Comparison of ENCODE assay signal across 9 mouse cellular contexts in genomic region chr9:57861951-57862471, GRCm38 (mm10). TPM values are rescaled to one million over a fixed set of nuclear protein-coding genes. Genes with fewer than 3 reads are reported as not detected.
DNase-seq lines count a peak whose midpoint lies in the region; ATAC-seq and TF ChIP-seq lines count a peak whose summit lies in the region.
"Had no signal": no experiment of that assay in that cellular context is flagged by ENCODE, and none has a peak within 500 bp of the region (broad histone marks: within the 10 kb centered on the region; RNA-seq: fewer than 3 reads in every experiment).

No protein-coding gene starts in this region.

- peak; percentile 47; the same call in 1 of the 2 replicates for TF ChIP-seq CTCF in testis, adult 2 months (IDR thresholded peaks at IDR 0.05; ENCODE audit: control insufficient read depth, insufficient read depth, insufficient replicate concordance, low read depth, low read length)

- no peaks in the 10 kb centered on the region for H3K4me1 ChIP-seq in testis, adult 2 months (ENCODE audit: control insufficient read depth, insufficient read depth, low read length)
- H3K4me1 ChIP-seq in forebrain, embryonic 13.5 days: peaks cover 17% of the 10 kb centered on the region
- 0 out of 2 replicates have a peak, but pooled peaks cover 2% of the 10 kb centered on the region for H3K4me1 ChIP-seq in limb, embryonic 15.5 days
- H3K4me1 ChIP-seq in neural tube, embryonic 13.5 days (replicated peaks): peaks cover 8% of the 10 kb centered on the region; the same call in 1 of the 2 replicates

- WGBS in forebrain, embryonic 13.5 days: 11% methylated on average over 9 of the region's 9 CpGs
- WGBS in limb, embryonic 15.5 days: 25% methylated on average over 9 of the region's 9 CpGs
- WGBS in neural tube, embryonic 13.5 days: 31% methylated on average over 9 of the region's 9 CpGs

- no peak overlapping the region for H3K9ac ChIP-seq in forebrain, embryonic 13.5 days
- H3K9ac ChIP-seq in limb, embryonic 15.5 days: no peak overlapping the region
- H3K9ac ChIP-seq in neural tube, embryonic 13.5 days: 0 out of 2 replicates have a peak overlapping the region, but pooled peaks have one; percentile 22

- H3K4me2 ChIP-seq in forebrain, embryonic 13.5 days: peak overlapping the region; percentile 37
- 0 out of 2 replicates have a peak overlapping the region, but pooled peaks have one; percentile 10 for H3K4me2 ChIP-seq in limb, embryonic 15.5 days
- H3K4me2 ChIP-seq in neural tube, embryonic 13.5 days: 0 out of 2 replicates have a peak overlapping the region, but pooled peaks have one; percentile 22

- TF ChIP-seq POLR2A in testis, adult 2 months (IDR thresholded peaks at IDR 0.05; ENCODE audit: control insufficient read depth, low read depth, low read length): no peak

- DNase-seq in testis, postnatal 14 days (ENCODE audit: low spot score): no peak
- peak; percentile 79 for DNase-seq in brain, embryonic 18.5 days (ENCODE audit: low read depth, low spot score)
- peak; percentile 58 for DNase-seq in kidney, adult 9 months
- peak; percentile 77 for DNase-seq in thymus, postnatal 0 days (ENCODE audit: low spot score)

- no peak overlapping the region for H3K27ac ChIP-seq in testis, adult 2 months (ENCODE audit: control insufficient read depth, insufficient read depth, low read depth, low read length)
- H3K27ac ChIP-seq in forebrain, embryonic 13.5 days: peak overlapping the region; percentile 79
- no peak overlapping the region for H3K27ac ChIP-seq in limb, embryonic 15.5 days
- 0 out of 2 replicates have a peak overlapping the region, but pooled peaks have one; percentile 23 for H3K27ac ChIP-seq in neural tube, embryonic 13.5 days (replicated peaks)

- no peaks in the 10 kb centered on the region for H3K36me3 ChIP-seq in testis, adult 2 months (ENCODE audit: control insufficient read depth, insufficient read depth, low read length)
- no peaks in the 10 kb centered on the region for H3K36me3 ChIP-seq in forebrain, embryonic 13.5 days (ENCODE audit: poor library complexity, severe bottlenecking)
- no peaks in the 10 kb centered on the region for H3K36me3 ChIP-seq in limb, embryonic 15.5 days
- no peaks in the 10 kb centered on the region for H3K36me3 ChIP-seq in neural tube, embryonic 13.5 days

- peak; percentile 97 for ATAC-seq in forebrain, embryonic 13.5 days
- ATAC-seq in limb, embryonic 15.5 days (ENCODE audit: insufficient number of reproducible peaks, low FRiP score, low TSS enrichment, low read depth): no peak
- ATAC-seq in neural tube, embryonic 13.5 days (ENCODE audit: low read depth): peak; percentile 72

- no peak overlapping the region for H3K4me3 ChIP-seq in testis, adult 2 months (ENCODE audit: control insufficient read depth, low read depth, low read length)
- H3K4me3 ChIP-seq in forebrain, embryonic 13.5 days: no peak overlapping the region
- H3K4me3 ChIP-seq in limb, embryonic 15.5 days: no peak overlapping the region
- H3K4me3 ChIP-seq in neural tube, embryonic 13.5 days: no peak overlapping the region
- H3K4me3 ChIP-seq: erythroblast, embryonic 14.5 days had no signal

- H3K9me3 ChIP-seq in forebrain, embryonic 13.5 days (replicated peaks): no peaks in the 10 kb centered on the region
- no peaks in the 10 kb centered on the region for H3K9me3 ChIP-seq in limb, embryonic 15.5 days
- no peaks in the 10 kb centered on the region for H3K9me3 ChIP-seq in neural tube, embryonic 13.5 days

- H3K27me3 ChIP-seq in testis, adult 2 months (ENCODE audit: control insufficient read depth, insufficient read depth, low read length): no peaks in the 10 kb centered on the region
- peaks cover 11% of the 10 kb centered on the region; the same call in 1 of the 2 replicates for H3K27me3 ChIP-seq in forebrain, embryonic 13.5 days
- H3K27me3 ChIP-seq in limb, embryonic 15.5 days: no peaks in the 10 kb centered on the region
- no peaks in the 10 kb centered on the region for H3K27me3 ChIP-seq in neural tube, embryonic 13.5 days

RNA-seq across cellular contexts. Expression of gene Arid3b, which starts 25.4 kb away (rescaled TPM):
- polyA plus RNA-seq in testis, adult 2 months (2012; rRNA removed): 42.9 and 44.8 TPM in 2 replicates
- 12.3 and 12.8 TPM in 2 replicates for polyA plus RNA-seq in forebrain, embryonic 13.5 days (2015; fragmentation: Nextera tagmentation; extraction: Ambion mirVana)
- polyA plus RNA-seq in limb, embryonic 15.5 days (2015; fragmentation: Nextera tagmentation; extraction: Ambion mirVana): 3.6 and 3.8 TPM in 2 replicates
- 11.4 and 11.7 TPM in 2 replicates for polyA plus RNA-seq in neural tube, embryonic 13.5 days (2015; fragmentation: Nextera tagmentation; extraction: Ambion mirVana)
- 26.2 and 27.3 TPM in 2 replicates for polyA plus RNA-seq in thymus, postnatal 0 days (2015; fragmentation: Nextera tagmentation; extraction: Ambion mirVana)

RNA-seq across cellular contexts. Expression of gene Ubl7, which starts 48.8 kb away (rescaled TPM):
- polyA plus RNA-seq in testis, adult 2 months (2012; rRNA removed): 714 and 753 TPM in 2 replicates
- 164 and 165 TPM in 2 replicates for polyA plus RNA-seq in forebrain, embryonic 13.5 days (2015; fragmentation: Nextera tagmentation; extraction: Ambion mirVana)
- polyA plus RNA-seq in limb, embryonic 15.5 days (2015; fragmentation: Nextera tagmentation; extraction: Ambion mirVana): 107 TPM in 2 replicates
- 149 and 166 TPM in 2 replicates for polyA plus RNA-seq in neural tube, embryonic 13.5 days (2015; fragmentation: Nextera tagmentation; extraction: Ambion mirVana)
- polyA plus RNA-seq in thymus, postnatal 0 days (2015; fragmentation: Nextera tagmentation; extraction: Ambion mirVana): 125 and 133 TPM in 2 replicates

Comparison
In these comparisons a context has a peak if more than half of its experiments do, and no peak if none do; other contexts are left out.
1. H3K27ac ChIP-seq: peak in forebrain, embryonic 13.5 days (single experiment) and neural tube, embryonic 13.5 days (single experiment); none in testis, adult 2 months (single experiment) and limb, embryonic 15.5 days (single experiment).
2. Peak in every context shown above with its lines, with median percentiles within 50 percentile points of each other: H3K4me2 ChIP-seq.